Mouse (Mus musculus): ENCODE results near the gene Ggt7. TPM values are rescaled to one million over a fixed set of nuclear protein-coding genes. Genes with fewer than 3 reads are reported as not detected.
"Not testable (repeated sequence)": the region's sequence is repeated elsewhere in the genome, so short reads cannot be mapped to it uniquely, and the experiment has no call there.

The Ggt7 gene
- polyA plus RNA-seq, 1 experiment = 42.8 TPM

GRCm38 (mm10) chr2:155453591-155453990 lies 64.4 kb downstream of the Ggt7 start:
- no peak for DNase-seq
- H3K27me3 ChIP-seq (ENCODE audit: control insufficient read depth, insufficient read depth, low read length) = no peaks in the 10 kb centered on the region
- WGBS = 93% methylated on average over 7 of the region's 7 CpGs
- no peak for TF ChIP-seq POLR2A (IDR thresholded peaks at IDR 0.05; ENCODE audit: control insufficient read depth, extremely low read depth, insufficient read depth, low read length, poor library complexity)
- no peak for TF ChIP-seq CTCF (IDR thresholded peaks at IDR 0.05; ENCODE audit: borderline replicate concordance, control insufficient read depth, extremely low read depth, insufficient read depth, low read length, poor library complexity)
- no peak overlapping the region for H3K27ac ChIP-seq (ENCODE audit: control insufficient read depth, insufficient read depth, low read length)
- no peaks in the 10 kb centered on the region for H3K4me1 ChIP-seq (replicated peaks; ENCODE audit: control insufficient read depth, insufficient read depth, low read length)
- H3K4me3 ChIP-seq (ENCODE audit: control insufficient read depth, insufficient read depth, low read length) = no peak overlapping the region
- no peaks in the 10 kb centered on the region for H3K36me3 ChIP-seq (ENCODE audit: control insufficient read depth, insufficient read depth, low read length)

GRCm38 (mm10) chr2:155451256-155451655 lies 66.8 kb downstream of the Ggt7 start:
- DNase-seq = no peak
- Histone ChIP-seq H3K36me3 (ENCODE audit: control insufficient read depth, insufficient read depth, low read length) (no peaks in the 10 kb centered on the region), H3K4me1 (replicated peaks; ENCODE audit: control insufficient read depth, insufficient read depth, low read length) (no peaks in the 10 kb centered on the region), H3K27ac (ENCODE audit: control insufficient read depth, insufficient read depth, low read length) (no peak overlapping the region), H3K4me3 (ENCODE audit: control insufficient read depth, insufficient read depth, low read length) (no peak overlapping the region), H3K27me3 (ENCODE audit: control insufficient read depth, insufficient read depth, low read length) (no peaks in the 10 kb centered on the region)
- 90% methylated on average over 5 of the region's 5 CpGs for WGBS
- TF ChIP-seq CTCF (IDR thresholded peaks at IDR 0.05; ENCODE audit: borderline replicate concordance, control insufficient read depth, extremely low read depth, insufficient read depth, low read length, poor library complexity) (no peak), POLR2A (IDR thresholded peaks at IDR 0.05; ENCODE audit: control insufficient read depth, extremely low read depth, insufficient read depth, low read length, poor library complexity) (no peak)

GRCm38 (mm10) chr2:155447906-155448305 lies 70.1 kb downstream of the Ggt7 start:
- H3K27ac ChIP-seq (ENCODE audit: control insufficient read depth, insufficient read depth, low read length) = not testable (repeated sequence)
- WGBS = 100% methylated on average over 1 of the region's 1 CpGs

GRCm38 (mm10) chr2:155443446-155443845 lies 74.6 kb downstream of the Ggt7 start:
- DNase-seq = no peak
- Histone ChIP-seq H3K27me3 (ENCODE audit: control insufficient read depth, insufficient read depth, low read length) (no peaks in the 10 kb centered on the region), H3K27ac (ENCODE audit: control insufficient read depth, insufficient read depth, low read length) (no peak overlapping the region), H3K36me3 (ENCODE audit: control insufficient read depth, insufficient read depth, low read length) (no peaks in the 10 kb centered on the region), H3K4me1 (replicated peaks; ENCODE audit: control insufficient read depth, insufficient read depth, low read length) (no peaks in the 10 kb centered on the region), H3K4me3 (ENCODE audit: control insufficient read depth, insufficient read depth, low read length) (no peak overlapping the region)
- WGBS = 93% methylated on average over 2 of the region's 2 CpGs
- no peak for TF ChIP-seq CTCF (IDR thresholded peaks at IDR 0.05; ENCODE audit: borderline replicate concordance, control insufficient read depth, extremely low read depth, insufficient read depth, low read length, poor library complexity)
- TF ChIP-seq POLR2A (IDR thresholded peaks at IDR 0.05; ENCODE audit: control insufficient read depth, extremely low read depth, insufficient read depth, low read length, poor library complexity) = no peak

More at GRCm38 (mm10) chr2:155447906-155448305, 70.1 kb downstream of the Ggt7 start:
- H3K36me3 ChIP-seq (ENCODE audit: control insufficient read depth, insufficient read depth, low read length); H3K4me3 ChIP-seq (ENCODE audit: control insufficient read depth, insufficient read depth, low read length); DNase-seq; H3K4me1 ChIP-seq (replicated peaks; ENCODE audit: control insufficient read depth, insufficient read depth, low read length); H3K27me3 ChIP-seq (ENCODE audit: control insufficient read depth, insufficient read depth, low read length): not testable (repeated sequence)

GRCm38 (mm10) chr2:155442916-155443315 lies 75.1 kb downstream of the Ggt7 start:
- no peak for TF ChIP-seq POLR2A (IDR thresholded peaks at IDR 0.05; ENCODE audit: control insufficient read depth, extremely low read depth, insufficient read depth, low read length, poor library complexity)
- no peak for TF ChIP-seq CTCF (IDR thresholded peaks at IDR 0.05; ENCODE audit: borderline replicate concordance, control insufficient read depth, extremely low read depth, insufficient read depth, low read length, poor library complexity)
- no peak for DNase-seq
- 99% methylated on average over 4 of the region's 4 CpGs for WGBS
- H3K36me3 ChIP-seq (ENCODE audit: control insufficient read depth, insufficient read depth, low read length) = no peaks in the 10 kb centered on the region
- no peaks in the 10 kb centered on the region for H3K4me1 ChIP-seq (replicated peaks; ENCODE audit: control insufficient read depth, insufficient read depth, low read length)
- H3K27ac ChIP-seq (ENCODE audit: control insufficient read depth, insufficient read depth, low read length) = no peak overlapping the region
- H3K27me3 ChIP-seq (ENCODE audit: control insufficient read depth, insufficient read depth, low read length) = no peaks in the 10 kb centered on the region
- H3K4me3 ChIP-seq (ENCODE audit: control insufficient read depth, insufficient read depth, low read length) = no peak overlapping the region

Other genes starting within 250 kb of the Ggt7 start
- 159 and 161 TPM in 2 replicates for gene Map1lc3a, start 241.9 kb downstream of the Ggt7 start, polyA plus RNA-seq (2012; rRNA removed)
- 40.2 and 45.7 TPM in 2 replicates for gene Pigu, start 160.8 kb downstream of the Ggt7 start, polyA plus RNA-seq (2012; rRNA removed)
- gene Trp53inp2, start 137.2 kb downstream of the Ggt7 start, polyA plus RNA-seq (2012; rRNA removed) = 85.4 and 89.8 TPM in 2 replicates
- gene Ncoa6, start 44.3 kb downstream of the Ggt7 start, polyA plus RNA-seq (2012; rRNA removed) = 32.8 and 40.5 TPM in 2 replicates
- gene Acss2, start 289 bp downstream of the Ggt7 start, polyA plus RNA-seq (2012; rRNA removed) = 56.0 and 59.8 TPM in 2 replicates
- gene Gss, start 74.6 kb upstream of the Ggt7 start, polyA plus RNA-seq (2012; rRNA removed) = 20.6 and 23.2 TPM in 2 replicates
- 0.09 and 1.0 TPM in 2 replicates for gene Myh7b, start 93.0 kb upstream of the Ggt7 start, polyA plus RNA-seq (2012; rRNA removed)
- gene Trpc4ap, start 174.1 kb upstream of the Ggt7 start, polyA plus RNA-seq (2012; rRNA removed) = 489 and 518 TPM in 2 replicates
- gene Edem2, start 211.2 kb upstream of the Ggt7 start, polyA plus RNA-seq (2012; rRNA removed) = 55.8 and 58.6 TPM in 2 replicates
- not detected in 2 replicates for gene Gm17581, start 217.6 kb upstream of the Ggt7 start, polyA plus RNA-seq (2012; rRNA removed)
- 3.7 and 4.7 TPM in 2 replicates for gene Procr, start 232.9 kb upstream of the Ggt7 start, polyA plus RNA-seq (2012; rRNA removed)

Data from thymus, adult 2 months (tissue).